Mouse (Mus musculus): ENCODE measurements around the gene Fbxo22.
"Not testable (repeated sequence)": the region's sequence is repeated elsewhere in the genome, so short reads cannot be mapped to it uniquely, and the experiment has no call there.

Gene Fbxo22

GRCm38 (mm10) chr9:55236235-55237165 is 27.8 kb downstream of the Fbxo22 start:
- DNase-seq (ENCODE audit: low read depth, low spot score) = no peak

- no peak for DNase-seq (ENCODE audit: low read depth, low spot score)
Observed at GRCm38 (mm10) chr9:55240852-55241251, 32.1 kb downstream of the Fbxo22 start.

GRCm38 (mm10) chr9:55241863-55242685 is 33.3 kb downstream of the Fbxo22 start:
- no peak for DNase-seq (ENCODE audit: low read depth, low spot score)

GRCm38 (mm10) chr9:55243280-55243679 is 34.6 kb downstream of the Fbxo22 start:
- DNase-seq (ENCODE audit: low read depth, low spot score) = no peak

- no peak for DNase-seq (ENCODE audit: low read depth, low spot score)
Observed at GRCm38 (mm10) chr9:55244079-55244478, 35.4 kb downstream of the Fbxo22 start.

- not testable (repeated sequence) for DNase-seq (ENCODE audit: low read depth, low spot score)
Observed at GRCm38 (mm10) chr9:55245057-55245750, 36.5 kb downstream of the Fbxo22 start.

- DNase-seq (ENCODE audit: low read depth, low spot score) = no peak
Observed at GRCm38 (mm10) chr9:55246440-55246839, 37.7 kb downstream of the Fbxo22 start.

GRCm38 (mm10) chr9:55246918-55247317 is 38.2 kb downstream of the Fbxo22 start:
- no peak for DNase-seq (ENCODE audit: low read depth, low spot score)

- DNase-seq (ENCODE audit: low read depth, low spot score) = no peak
Observed at GRCm38 (mm10) chr9:55248465-55248864, 39.7 kb downstream of the Fbxo22 start.

GRCm38 (mm10) chr9:55250595-55251247 is 42.0 kb downstream of the Fbxo22 start:
- DNase-seq (ENCODE audit: low read depth, low spot score) = no peak

GRCm38 (mm10) chr9:55252097-55252496 is 43.4 kb downstream of the Fbxo22 start:
- DNase-seq (ENCODE audit: low read depth, low spot score) = not testable (repeated sequence)

GRCm38 (mm10) chr9:55253849-55254248 is 45.1 kb downstream of the Fbxo22 start:
- no peak for DNase-seq (ENCODE audit: low read depth, low spot score)

- DNase-seq (ENCODE audit: low read depth, low spot score) = no peak
Observed at GRCm38 (mm10) chr9:55255056-55255455, 46.3 kb downstream of the Fbxo22 start.

- no peak for DNase-seq (ENCODE audit: low read depth, low spot score)
Observed at GRCm38 (mm10) chr9:55255604-55256003, 46.9 kb downstream of the Fbxo22 start.

- no peak for DNase-seq (ENCODE audit: low read depth, low spot score)
Observed at GRCm38 (mm10) chr9:55257105-55257504, 48.4 kb downstream of the Fbxo22 start.

- DNase-seq (ENCODE audit: low read depth, low spot score) = no peak
Observed at GRCm38 (mm10) chr9:55259741-55260140, 51.0 kb downstream of the Fbxo22 start.

- no peak for DNase-seq (ENCODE audit: low read depth, low spot score)
Observed at GRCm38 (mm10) chr9:55264356-55265302, 55.9 kb downstream of the Fbxo22 start.

- DNase-seq (ENCODE audit: low read depth, low spot score) = no peak
Observed at GRCm38 (mm10) chr9:55271960-55272560, 63.3 kb downstream of the Fbxo22 start.

- peak; percentile 54 for DNase-seq (ENCODE audit: low read depth, low spot score)
Observed at GRCm38 (mm10) chr9:55273906-55274305, 65.2 kb downstream of the Fbxo22 start.
